Mouse (Mus musculus) heart, postnatal 10 days (tissue): ENCODE results near the gene R3hcc1l. TPM values are rescaled to one million over a fixed set of nuclear protein-coding genes. Genes with fewer than 3 reads are reported as not detected.

Experiments used
- total RNA-seq, 2 experiments: library from RNA; stranded (reverse); gene quantifications; 2 replicates each; pipeline ENCODE4 v1.2.3; 2021

The R3hcc1l gene
- total RNA-seq, 2 experiments from 2014 or later: 20.4 to 22.1 TPM

Other genes starting within 250 kb of the R3hcc1l start
- under 1 TPM; 0.26 to 0.27 TPM for gene Crtac1, start 87.0 kb upstream of the R3hcc1l start, total RNA-seq
- gene Loxl4, start 94.1 kb downstream of the R3hcc1l start, total RNA-seq: 1 to 10 TPM; 1.1 to 1.6 TPM
- gene Pyroxd2, start 234.0 kb downstream of the R3hcc1l start, total RNA-seq: 1 to 10 TPM; 7.3 to 7.5 TPM